Mouse (Mus musculus) adrenal gland, adult 2 months (tissue): ENCODE results near the gene Tln1. TPM values are rescaled to one million over a fixed set of nuclear protein-coding genes. Genes with fewer than 3 reads are reported as not detected.

Experiments used
- polyA plus RNA-seq: library from polyadenylated mRNA; depleted of rRNA; stranded (reverse); fragments of >200 nt; gene quantifications from 2 replicates; pipeline ENCODE4 v1.2.3, GENCODE M21; 2012; rRNA removed
- total RNA-seq, 2 experiments: library from RNA; stranded (reverse); gene quantifications; 2 replicates each; pipeline ENCODE4 v1.2.3; 2021

The Tln1 gene
- total and polyA plus RNA-seq, 3 experiments: 167 to 207 (median 174) TPM

Other genes with a start within 250 kb of the Tln1 start
- gene Rusc2, start 180.7 kb downstream of the Tln1 start, total RNA-seq: 10 to 100 TPM; 38.0 to 44.3 TPM
- gene Rusc2, start 180.7 kb downstream of the Tln1 start, polyA plus RNA-seq: 37.9 and 49.6 TPM in 2 replicates
- not detected for gene Fam166b, start 133.6 kb downstream of the Tln1 start, total RNA-seq
- gene Fam166b, start 133.6 kb downstream of the Tln1 start, polyA plus RNA-seq: 0.52 TPM in 1 of 2 replicates, not detected in the other
- 10 to 100 TPM; 60.1 to 73.3 TPM for gene Tesk1, start 120.8 kb downstream of the Tln1 start, total RNA-seq
- gene Tesk1, start 120.8 kb downstream of the Tln1 start, polyA plus RNA-seq: 124 and 142 TPM in 2 replicates
- 1 to 10 TPM; 3.0 to 3.3 TPM for gene Cd72, start 108.1 kb downstream of the Tln1 start, total RNA-seq
- gene Cd72, start 108.1 kb downstream of the Tln1 start, polyA plus RNA-seq: 3.3 and 3.7 TPM in 2 replicates
- gene Sit1, start 79.0 kb downstream of the Tln1 start, total RNA-seq: not detected
- gene Sit1, start 79.0 kb downstream of the Tln1 start, polyA plus RNA-seq: 0.28 and 0.73 TPM in 2 replicates
- gene Ccdc107, start 69.8 kb downstream of the Tln1 start, total RNA-seq: 10 to 100 TPM; 54.5 to 69.2 TPM
- 376 and 526 TPM in 2 replicates for gene Ccdc107, start 69.8 kb downstream of the Tln1 start, polyA plus RNA-seq
- gene Arhgef39, start 63.0 kb downstream of the Tln1 start, total RNA-seq: 1 to 10 TPM; 1.0 to 2.1 TPM
- 4.8 and 6.6 TPM in 2 replicates for gene Arhgef39, start 63.0 kb downstream of the Tln1 start, polyA plus RNA-seq
- gene Car9, start 55.7 kb downstream of the Tln1 start, total RNA-seq: under 1 TPM; 0.17 to 0.28 TPM
- gene Car9, start 55.7 kb downstream of the Tln1 start, polyA plus RNA-seq: 0.57 and 1.4 TPM in 2 replicates
- gene Tpm2, start 38.9 kb downstream of the Tln1 start, total RNA-seq: 100 to 1,000 TPM in 1 of 2 experiments, 10 to 100 TPM in 1; 43.3 to 120 TPM
- 21.1 and 34.6 TPM in 2 replicates for gene Tpm2, start 38.9 kb downstream of the Tln1 start, polyA plus RNA-seq
- gene Creb3, start 359 bp downstream of the Tln1 start, total RNA-seq: 100 to 1,000 TPM; 123 to 178 TPM
- gene Creb3, start 359 bp downstream of the Tln1 start, polyA plus RNA-seq: 178 and 207 TPM in 2 replicates
- gene Rgp1, start 16.0 kb upstream of the Tln1 start, total RNA-seq: 10 to 100 TPM; 47.1 to 50.7 TPM
- 50.1 and 57.4 TPM in 2 replicates for gene Rgp1, start 16.0 kb upstream of the Tln1 start, polyA plus RNA-seq
- gene Gba2, start 16.2 kb upstream of the Tln1 start, total RNA-seq: 10 to 100 TPM in 1 of 2 experiments, 1 to 10 TPM in 1; 6.8 to 13.0 TPM
- 13.4 and 13.9 TPM in 2 replicates for gene Gba2, start 16.2 kb upstream of the Tln1 start, polyA plus RNA-seq
- 1 to 10 TPM; 1.2 to 3.0 TPM for gene Msmp, start 21.8 kb upstream of the Tln1 start, total RNA-seq
- 0.94 and 1.5 TPM in 2 replicates for gene Msmp, start 21.8 kb upstream of the Tln1 start, polyA plus RNA-seq
- 10 to 100 TPM; 23.3 to 36.1 TPM for gene Npr2, start 69.2 kb upstream of the Tln1 start, total RNA-seq
- 34.1 and 38.0 TPM in 2 replicates for gene Npr2, start 69.2 kb upstream of the Tln1 start, polyA plus RNA-seq
- gene Spag8, start 90.9 kb upstream of the Tln1 start, total RNA-seq: under 1 TPM; 0.26 to 0.45 TPM
- gene Spag8, start 90.9 kb upstream of the Tln1 start, polyA plus RNA-seq: 1.2 and 2.2 TPM in 2 replicates
- gene Hint2, start 93.8 kb upstream of the Tln1 start, total RNA-seq: 10 to 100 TPM; 48.8 to 96.9 TPM
- gene Hint2, start 93.8 kb upstream of the Tln1 start, polyA plus RNA-seq: 78.7 and 106 TPM in 2 replicates
- gene Tmem8b, start 106.3 kb upstream of the Tln1 start, total RNA-seq: 1 to 10 TPM; 4.6 to 5.0 TPM
- 14.7 and 17.5 TPM in 2 replicates for gene Tmem8b, start 106.3 kb upstream of the Tln1 start, polyA plus RNA-seq
- under 1 TPM; 0.23 to 0.24 TPM for gene Fam221b, start 106.5 kb upstream of the Tln1 start, total RNA-seq
- gene Fam221b, start 106.5 kb upstream of the Tln1 start, polyA plus RNA-seq: not detected in 2 replicates
- not detected for gene Olfr70, start 138.1 kb upstream of the Tln1 start, total RNA-seq
- not detected in 2 replicates for gene Olfr70, start 138.1 kb upstream of the Tln1 start, polyA plus RNA-seq
- gene Olfr71, start 147.6 kb upstream of the Tln1 start, total RNA-seq: not detected
- not detected in 2 replicates for gene Olfr71, start 147.6 kb upstream of the Tln1 start, polyA plus RNA-seq
- gene Hrct1, start 164.5 kb upstream of the Tln1 start, total RNA-seq: 1 to 10 TPM; 2.2 to 3.9 TPM
- 8.1 and 14.2 TPM in 2 replicates for gene Hrct1, start 164.5 kb upstream of the Tln1 start, polyA plus RNA-seq
- gene Spaar, start 167.3 kb upstream of the Tln1 start, total RNA-seq: 1 to 10 TPM; 1.5 to 2.4 TPM
- 2.0 and 2.6 TPM in 2 replicates for gene Spaar, start 167.3 kb upstream of the Tln1 start, polyA plus RNA-seq
- not detected for gene Olfr159, start 208.3 kb upstream of the Tln1 start, total RNA-seq
- not detected in 2 replicates for gene Olfr159, start 208.3 kb upstream of the Tln1 start, polyA plus RNA-seq